Mouse (Mus musculus) E14TG2a.4 (cell line): Measurements from ENCODE around the gene Pls1.

Experiments used
- H3K27me3 ChIP-seq: 2 replicates; pipeline ENCODE4 v1.6.1; 2014; ENCODE audit warnings: low read length, control low read depth; ENCODE audit not compliant: insufficient read depth
- H3K36me3 ChIP-seq: 2 replicates; pipeline ENCODE4 v1.6.1; 2014; ENCODE audit warnings: low read length, control low read depth; ENCODE audit not compliant: insufficient read depth
- H3K4me1 ChIP-seq: replicated peaks from 2 replicates; pipeline ENCODE4 v1.6.1; 2014; ENCODE audit warnings: low read depth, low read length, control low read depth
- H3K4me3 ChIP-seq: replicated peaks from 2 replicates; pipeline ENCODE4 v1.5.1; 2014; ENCODE audit warnings: mild to moderate bottlenecking, low read length
- H3K9me3 ChIP-seq: 2 replicates; pipeline ENCODE4 v1.6.1; 2014; ENCODE audit warnings: low read length, control low read depth
- CTCF ChIP-seq: conservative IDR thresholded peaks from 2 replicates; pipeline ENCODE4 v1.5.1; 2014; ENCODE audit warnings: low read length
- NANOG ChIP-seq: IDR thresholded peaks from 2 replicates; pipeline ENCODE4 v1.6.1; 2014; ENCODE audit warnings: borderline replicate concordance, low read length, mixed read lengths
- POU5F1 ChIP-seq: IDR thresholded peaks from 2 replicates; pipeline ENCODE4 v1.6.1; 2014; ENCODE audit warnings: low read length, borderline replicate concordance

The Pls1 gene

GRCm38 (mm10) chr9:95750746-95751145 lies 94.4 kb downstream of the Pls1 start:
- Histone ChIP-seq H3K9me3 (no peaks in the 10 kb centered on the region), H3K36me3 (no peaks in the 10 kb centered on the region)

DNA sequence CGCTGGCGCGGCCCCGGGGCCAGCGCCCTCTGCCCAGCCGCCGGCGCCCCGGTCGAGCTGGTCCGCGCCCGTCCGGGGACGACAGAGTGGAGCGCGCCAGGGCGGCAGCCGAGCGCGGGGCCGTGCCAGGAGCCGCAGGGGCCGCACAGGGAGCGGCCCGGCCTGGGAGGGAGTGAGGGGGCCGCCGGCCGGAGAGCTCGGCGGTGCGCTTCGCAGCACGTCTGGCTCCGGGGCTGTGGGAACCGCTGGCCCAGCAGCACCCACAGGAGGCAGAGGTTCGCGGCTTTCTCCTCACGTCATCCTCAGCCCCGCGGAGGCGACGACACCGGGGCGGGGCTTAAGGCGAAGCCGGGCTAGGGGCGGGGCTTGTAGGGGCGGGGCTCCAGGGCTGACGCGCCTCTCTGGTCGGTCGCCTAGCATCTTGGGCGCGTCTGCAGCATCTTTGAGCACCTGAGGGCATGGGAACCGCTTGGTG lies 95.0 kb downstream of the Pls1 start, which contains the start of gene Trpc1:
Gene Trpc1, minus strand, starts transcription at position 339 of the 475 bp plus-strand sequence.
- TF ChIP-seq POU5F1 (no peak), NANOG (no peak), CTCF (no peak)
- H3K36me3 ChIP-seq = no peaks in the 10 kb centered on the region
- peak within 1 kb of the TSS; percentile 93 for H3K4me3 ChIP-seq
- H3K9me3 ChIP-seq = no peaks in the 10 kb centered on the region
- H3K4me1 ChIP-seq = peaks cover 6% of the 10 kb centered on the region
- peaks cover 33% of the 10 kb centered on the region for H3K27me3 ChIP-seq

More at GRCm38 (mm10) chr9:95750746-95751145, 94.4 kb downstream of the Pls1 start:
- TF ChIP-seq POU5F1 (no peak), CTCF (no peak), NANOG (no peak)
- Histone ChIP-seq H3K27me3 (peaks cover 33% of the 10 kb centered on the region), H3K4me3 (no peak overlapping the region), H3K4me1 (peaks cover 6% of the 10 kb centered on the region)

- TF ChIP-seq POU5F1 = no peak
- TF ChIP-seq CTCF = no peak
- no peak for TF ChIP-seq NANOG
- Histone ChIP-seq H3K36me3 (no peaks in the 10 kb centered on the region), H3K4me1 (peaks cover 6% of the 10 kb centered on the region)
Observed at GRCm38 (mm10) chr9:95749461-95749928, 95.6 kb downstream of the Pls1 start.

DNA sequence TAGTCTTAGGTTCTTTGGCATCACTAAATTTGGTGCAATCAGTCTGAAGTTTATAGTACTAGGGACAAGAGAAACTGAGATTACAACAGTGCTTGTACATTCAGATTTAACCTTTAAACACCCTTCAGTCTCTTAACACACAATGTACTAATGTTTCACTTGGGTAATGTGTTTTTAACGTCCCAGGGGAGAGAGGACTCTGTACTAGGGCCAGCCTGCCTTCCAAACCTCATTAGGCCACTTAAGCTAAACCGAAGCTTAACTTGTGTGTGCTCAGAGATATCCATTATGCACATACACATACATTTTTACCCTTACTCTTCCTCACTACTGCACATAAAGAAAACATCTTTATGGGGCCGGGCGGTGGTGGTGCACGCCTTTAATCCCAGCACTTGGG lies 97.8 kb downstream of the Pls1 start:
- H3K36me3 ChIP-seq = no peaks in the 10 kb centered on the region
- no peaks in the 10 kb centered on the region for H3K9me3 ChIP-seq
- peaks cover 34% of the 10 kb centered on the region for H3K27me3 ChIP-seq
- no peak overlapping the region for H3K4me3 ChIP-seq
- H3K4me1 ChIP-seq = peaks cover 6% of the 10 kb centered on the region
- TF ChIP-seq NANOG (no peak), CTCF (no peak), POU5F1 (no peak)

More at GRCm38 (mm10) chr9:95749461-95749928, 95.6 kb downstream of the Pls1 start:
- Histone ChIP-seq H3K9me3 (no peaks in the 10 kb centered on the region), H3K4me3 (peak overlapping the region; percentile 93), H3K27me3 (peaks cover 34% of the 10 kb centered on the region)

- no peak for TF ChIP-seq POU5F1
- TF ChIP-seq CTCF = no peak
- no peak for TF ChIP-seq NANOG
- peaks cover 6% of the 10 kb centered on the region for H3K4me1 ChIP-seq
- H3K27me3 ChIP-seq = peaks cover 22% of the 10 kb centered on the region
- no peaks in the 10 kb centered on the region for H3K36me3 ChIP-seq
- no peak overlapping the region for H3K4me3 ChIP-seq
- H3K9me3 ChIP-seq = no peaks in the 10 kb centered on the region
Observed at GRCm38 (mm10) chr9:95744845-95745613, 100.1 kb downstream of the Pls1 start.

DNA sequence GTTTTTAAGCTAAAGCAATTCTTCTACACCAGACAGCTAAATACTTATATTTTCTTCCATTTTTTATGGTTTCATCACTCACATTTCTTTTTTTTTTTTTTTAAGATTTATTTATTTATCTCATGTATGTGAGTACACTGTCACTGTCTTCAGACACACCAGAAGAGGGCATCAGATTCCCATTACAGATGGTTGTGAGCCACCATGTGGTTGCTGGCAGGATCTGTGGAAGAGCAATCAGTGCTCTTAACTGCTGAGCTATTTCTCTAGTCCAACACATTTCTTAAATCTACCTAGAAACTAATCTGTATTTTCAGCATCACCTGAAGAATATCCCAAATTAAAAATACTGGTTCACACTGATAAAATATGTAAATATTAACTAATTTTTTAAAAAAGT lies 108.9 kb downstream of the Pls1 start:
- TF ChIP-seq POU5F1 (no peak), NANOG (no peak), CTCF (no peak)
- Histone ChIP-seq H3K36me3 (no peaks in the 10 kb centered on the region), H3K4me3 (no peak overlapping the region), H3K4me1 (no peaks in the 10 kb centered on the region), H3K27me3 (no peaks in the 10 kb centered on the region), H3K9me3 (no peaks in the 10 kb centered on the region)

DNA sequence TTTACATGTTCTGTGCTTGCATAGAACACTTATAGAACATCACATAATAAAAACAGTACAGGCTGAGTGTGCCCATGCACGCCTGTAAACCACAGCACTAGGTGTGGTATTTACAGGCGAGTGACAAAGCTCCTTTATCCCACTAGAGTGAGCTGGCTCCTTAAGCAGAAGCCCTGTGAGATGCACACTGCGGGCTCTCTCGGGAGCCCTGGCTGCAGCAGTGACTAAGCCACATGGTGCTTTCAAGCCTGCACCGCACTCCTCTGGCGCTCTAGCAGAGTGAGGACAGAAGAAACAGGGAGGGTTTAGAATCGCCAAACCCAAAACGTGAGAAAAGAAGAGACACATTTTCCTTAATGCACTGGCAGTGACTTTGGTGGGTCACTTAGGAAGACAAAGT lies 132.5 kb downstream of the Pls1 start:
- no peaks in the 10 kb centered on the region for H3K36me3 ChIP-seq
- H3K4me3 ChIP-seq = no peak overlapping the region
- H3K4me1 ChIP-seq = no peaks in the 10 kb centered on the region
- TF ChIP-seq NANOG = no peak
- TF ChIP-seq CTCF = no peak
- no peak for TF ChIP-seq POU5F1
- H3K27me3 ChIP-seq = no peaks in the 10 kb centered on the region
- no peaks in the 10 kb centered on the region for H3K9me3 ChIP-seq

DNA sequence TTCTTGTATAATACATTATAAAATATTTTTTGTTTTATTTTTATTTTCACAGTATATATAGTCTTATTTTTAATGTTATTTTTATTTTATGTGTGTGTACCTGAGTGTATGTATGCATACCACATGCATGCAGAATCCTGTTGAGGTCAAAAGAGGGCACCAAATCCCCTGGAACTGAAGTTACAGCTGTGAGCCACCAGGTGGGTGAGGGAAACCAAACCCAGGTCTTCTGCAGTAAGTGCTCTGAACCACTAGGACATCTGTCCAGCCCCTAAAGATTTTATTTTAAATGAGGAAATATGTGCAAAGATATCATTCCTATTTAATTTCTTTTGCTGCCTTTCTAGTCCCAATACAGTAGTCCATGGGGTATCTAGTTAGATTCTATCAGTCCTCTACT lies 136.2 kb downstream of the Pls1 start:
- H3K36me3 ChIP-seq = no peaks in the 10 kb centered on the region
- H3K4me3 ChIP-seq = no peak overlapping the region
- TF ChIP-seq CTCF (peak; percentile 64), NANOG (no peak), POU5F1 (no peak)
- H3K9me3 ChIP-seq = no peaks in the 10 kb centered on the region
- H3K27me3 ChIP-seq = no peaks in the 10 kb centered on the region
- no peaks in the 10 kb centered on the region for H3K4me1 ChIP-seq

DNA sequence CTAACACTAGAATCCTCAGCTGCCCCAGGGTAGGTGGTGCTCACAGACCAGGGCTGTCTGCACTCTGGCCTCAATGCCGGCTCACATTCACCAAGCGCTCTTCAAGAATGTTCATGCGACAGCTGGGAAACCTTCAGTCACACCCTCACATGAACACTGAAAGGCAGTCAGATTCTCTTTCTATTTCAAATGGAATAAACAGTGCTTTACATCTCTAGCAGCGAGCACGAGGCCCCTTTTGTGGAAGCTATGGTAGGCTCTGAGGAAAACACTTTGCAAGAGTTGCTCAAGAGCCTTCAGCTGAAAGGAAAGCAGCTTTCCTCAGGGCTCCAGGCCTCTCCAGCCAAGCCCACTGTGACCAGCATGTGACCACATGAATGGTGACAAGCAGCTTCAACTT lies 139.7 kb downstream of the Pls1 start:
- H3K4me3 ChIP-seq = no peak overlapping the region
- TF ChIP-seq NANOG (no peak), POU5F1 (no peak), CTCF (no peak)
- no peaks in the 10 kb centered on the region for H3K9me3 ChIP-seq
- H3K4me1 ChIP-seq = no peaks in the 10 kb centered on the region
- H3K36me3 ChIP-seq = no peaks in the 10 kb centered on the region
- H3K27me3 ChIP-seq = no peaks in the 10 kb centered on the region
